Mouse (Mus musculus) heart, adult 2 months (tissue): ENCODE results near the gene Slc35e3. TPM values are rescaled to one million over a fixed set of nuclear protein-coding genes. Genes with fewer than 3 reads are reported as not detected.

Source experiments
- DNase-seq, 2 experiments: peaks; one replicate each; pipeline ENCODE4 v3.0.0; 2021
- H3K27ac ChIP-seq: fragments of 200-600 bp; 2 replicates; pipeline ENCODE4 v1.8.1; 2022
- H3K27me3 ChIP-seq: fragments of 200-500 bp; 2 replicates; pipeline ENCODE4 v1.6.1; 2012; ENCODE audit warnings: mild to moderate bottlenecking, low read length, inconsistent platforms, mixed read lengths; ENCODE audit not compliant: control insufficient read depth, insufficient read depth
- H3K36me3 ChIP-seq: fragments of 200-500 bp; 2 replicates; pipeline ENCODE4 v1.6.1; 2012; ENCODE audit warnings: low read length, inconsistent platforms; ENCODE audit not compliant: control insufficient read depth, insufficient read depth
- H3K4me1 ChIP-seq: fragments of 200-500 bp; 2 replicates; pipeline ENCODE4 v1.6.1; 2011; ENCODE audit warnings: low read length; ENCODE audit not compliant: control insufficient read depth, insufficient read depth
- H3K4me3 ChIP-seq: fragments of 200-600 bp; 2 replicates; pipeline ENCODE4 v1.8.1; 2022
- H3K79me2 ChIP-seq: fragments of 200-500 bp; replicated peaks from 2 replicates; pipeline ENCODE4 v1.6.1; 2012; ENCODE audit warnings: mild to moderate bottlenecking, inconsistent platforms, low read length, moderate library complexity, mixed read lengths; ENCODE audit not compliant: control insufficient read depth, insufficient read depth
- H3K9ac ChIP-seq: fragments of 200-500 bp; 2 replicates; pipeline ENCODE4 v1.6.1; 2012; ENCODE audit warnings: low read depth, mild to moderate bottlenecking, control low read depth, inconsistent platforms, low read length, mixed read lengths
- CTCF ChIP-seq: fragments of 200-600 bp; IDR thresholded peaks from 2 replicates; pipeline ENCODE4 v1.8.1; 2022; ENCODE audit warnings: antibody characterized with exemption, mild to moderate bottlenecking, moderate library complexity
- EP300 ChIP-seq: fragments of 200-500 bp; IDR thresholded peaks from 2 replicates; pipeline ENCODE4 v1.6.1; 2011; ENCODE audit warnings: low read depth, low read length, control low read depth; ENCODE audit not compliant: insufficient read depth
- POLR2A ChIP-seq: fragments of 200-500 bp; IDR thresholded peaks from 2 replicates; pipeline ENCODE4 v1.6.1; 2011; ENCODE audit warnings: mild to moderate bottlenecking, low read depth, low read length, control low read depth; ENCODE audit not compliant: insufficient read depth
- WGBS: fragments of 180-500 bp; shearing (Covaris S2); methylation state at CpG from one replicate; pipeline ENCODE4 v1.1.7; 2018; 5-methylcytosine and 5-hydroxymethylcytosine counted together
- intact Hi-C: fragments of 180-260 bp; cut with DNase I; formaldehyde crosslinking; loops from one replicate; pipeline ENCODE4 v1.15.1; 2025
- polyA plus RNA-seq: library from polyadenylated mRNA; depleted of rRNA; stranded (reverse); fragments of >200 nt; gene quantifications from 2 replicates; pipeline ENCODE4 v1.2.3, GENCODE M21; 2012
- total RNA-seq, 2 experiments: library from RNA; stranded (reverse); gene quantifications; 2 replicates each; pipeline ENCODE4 v1.2.3; 2021

Gene Slc35e3
- total and polyA plus RNA-seq, 3 experiments: 5.7 to 8.0 (median 7.4) TPM

DNA sequence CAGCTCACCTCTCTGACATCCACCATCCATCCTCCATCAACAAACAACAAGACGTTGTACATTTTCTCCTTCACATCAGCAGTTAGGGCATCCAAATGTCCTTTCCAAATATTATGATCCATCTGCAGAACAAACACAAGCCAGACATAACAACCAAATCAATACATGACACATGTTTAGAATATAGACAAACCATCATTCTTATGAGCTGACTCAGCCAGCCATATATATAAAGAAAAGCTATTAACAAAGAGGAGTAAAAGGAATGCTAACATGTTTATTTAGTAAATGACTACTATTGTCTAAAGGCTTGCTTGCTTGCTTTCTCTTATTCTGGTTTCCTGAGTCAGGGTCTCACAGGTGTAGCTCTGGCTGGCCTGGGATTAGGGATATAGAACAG lies 11.1 kb upstream of the Slc35e3 start:
- Histone ChIP-seq H3K36me3 (no peaks in the 10 kb centered on the region; the same call in 1 of the 2 replicates), H3K4me1 (no peaks in the 10 kb centered on the region), H3K79me2 (no peaks in the 10 kb centered on the region), H3K27me3 (no peaks in the 10 kb centered on the region), H3K9ac (no peak overlapping the region), H3K27ac (no peak overlapping the region), H3K4me3 (no peak overlapping the region)
- 90% methylated on average over 1 of the region's 1 CpGs for WGBS
- intact Hi-C loops: no loop called here
- TF ChIP-seq CTCF: no peak
- TF ChIP-seq POLR2A: no peak
- TF ChIP-seq EP300: no peak
- DNase-seq: no peak

DNA sequence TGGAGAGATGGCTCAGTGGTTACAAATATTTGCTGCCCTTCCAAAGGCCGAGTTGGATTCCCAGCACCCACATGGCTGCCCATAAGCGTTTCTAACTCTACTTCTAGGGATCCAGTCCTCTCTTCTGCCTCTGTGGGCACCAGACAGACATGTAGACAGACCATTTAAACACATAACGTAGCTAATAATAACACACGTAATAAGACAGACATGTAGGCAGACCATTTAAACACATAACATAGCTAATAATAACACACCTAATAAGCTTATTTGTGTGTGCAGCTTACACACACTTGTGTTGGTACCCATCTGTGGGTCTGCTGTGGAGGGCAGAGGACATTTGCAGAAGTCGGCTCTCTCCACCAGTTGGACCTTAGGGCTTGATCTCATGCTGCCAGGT lies 10.6 kb upstream of the Slc35e3 start:
- intact Hi-C loops: no loop called here
- no peak overlapping the region for H3K4me3 ChIP-seq
- no peaks in the 10 kb centered on the region; the same call in 1 of the 2 replicates for H3K36me3 ChIP-seq
- WGBS: 94% methylated on average over 5 of the region's 5 CpGs
- H3K4me1 ChIP-seq: no peaks in the 10 kb centered on the region
- no peak overlapping the region for H3K9ac ChIP-seq
- no peak overlapping the region for H3K27ac ChIP-seq
- H3K27me3 ChIP-seq: no peaks in the 10 kb centered on the region
- no peaks in the 10 kb centered on the region for H3K79me2 ChIP-seq
- no peak for DNase-seq
- TF ChIP-seq EP300: no peak
- no peak for TF ChIP-seq POLR2A
- TF ChIP-seq CTCF: no peak

DNA sequence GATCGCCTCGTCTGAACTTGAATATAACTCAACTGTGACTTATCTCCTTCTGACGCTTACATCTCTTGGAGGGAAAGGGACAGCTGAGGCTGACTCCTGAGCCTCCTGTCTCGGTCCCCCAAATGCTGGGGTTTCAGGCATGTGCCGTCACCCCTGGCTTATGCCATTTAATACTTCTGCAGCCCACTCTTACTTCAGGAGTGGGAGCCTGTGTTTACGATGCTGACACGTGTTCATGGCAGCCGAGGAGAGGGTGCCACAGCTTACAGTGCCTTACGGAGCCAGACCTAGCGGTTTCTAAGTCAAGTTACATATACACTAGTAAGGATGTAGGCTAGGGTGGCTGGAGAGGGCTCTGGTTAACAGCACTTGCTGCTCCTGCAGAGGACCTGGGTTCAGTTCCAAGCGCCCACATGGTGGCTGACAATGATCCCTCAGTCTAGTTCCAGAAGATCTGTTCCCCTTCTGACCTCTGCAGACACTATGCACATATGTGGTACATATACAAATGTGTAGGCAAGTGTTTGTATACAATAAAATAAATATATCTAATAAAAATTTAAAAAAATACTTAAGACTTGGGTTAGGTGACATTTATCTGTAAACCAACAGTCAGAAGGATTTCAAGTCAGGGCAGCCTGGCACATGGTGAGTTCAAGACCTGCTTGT lies 9.8 kb upstream of the Slc35e3 start:
- 90% methylated on average over 11 of the region's 11 CpGs for WGBS
- Histone ChIP-seq H3K79me2 (no peaks in the 10 kb centered on the region), H3K36me3 (no peaks in the 10 kb centered on the region; the same call in 1 of the 2 replicates), H3K27me3 (no peaks in the 10 kb centered on the region), H3K4me3 (no peak overlapping the region), H3K27ac (no peak overlapping the region), H3K9ac (no peak overlapping the region), H3K4me1 (no peaks in the 10 kb centered on the region)
- intact Hi-C loops: no loop called here
- DNase-seq: no peak
- TF ChIP-seq POLR2A (no peak), CTCF (no peak), EP300 (no peak)

GRCm38 (mm10) chr10:117755086-117755798 lies 9.1 kb upstream of the Slc35e3 start:
- Histone ChIP-seq H3K36me3 (no peaks in the 10 kb centered on the region; the same call in 1 of the 2 replicates), H3K9ac (no peak overlapping the region), H3K27me3 (no peaks in the 10 kb centered on the region), H3K4me1 (no peaks in the 10 kb centered on the region), H3K27ac (no peak overlapping the region), H3K4me3 (no peak overlapping the region), H3K79me2 (no peaks in the 10 kb centered on the region)
- no peak for TF ChIP-seq POLR2A
- TF ChIP-seq EP300: no peak
- TF ChIP-seq CTCF: no peak
- WGBS: 77% methylated on average over 13 of the region's 13 CpGs
- peak; percentile 30 to 36 for DNase-seq
- intact Hi-C loops: no loop called here

DNA sequence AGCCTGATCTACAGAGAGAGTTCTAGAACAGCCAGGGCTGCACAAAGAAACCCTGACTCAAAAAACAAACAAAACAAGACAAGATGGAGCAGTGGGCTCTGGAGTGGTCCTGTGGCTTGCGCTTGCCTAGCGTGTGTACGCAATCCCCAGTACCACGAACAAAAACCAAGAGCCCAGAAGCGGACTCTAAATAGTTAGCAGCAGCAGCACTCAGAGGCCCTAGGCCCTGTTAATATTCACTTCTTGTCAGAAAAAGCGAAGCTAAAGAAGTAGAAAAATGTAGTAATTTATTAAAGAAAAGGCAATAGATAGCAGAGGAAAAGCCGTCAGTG lies 8.4 kb upstream of the Slc35e3 start:
- no peaks in the 10 kb centered on the region for H3K4me1 ChIP-seq
- WGBS: 97% methylated on average over 7 of the region's 7 CpGs
- no peaks in the 10 kb centered on the region for H3K79me2 ChIP-seq
- intact Hi-C loops: no loop called here
- H3K36me3 ChIP-seq: no peaks in the 10 kb centered on the region; the same call in 1 of the 2 replicates
- no peak overlapping the region for H3K27ac ChIP-seq
- no peak overlapping the region for H3K9ac ChIP-seq
- TF ChIP-seq CTCF (no peak), EP300 (no peak), POLR2A (no peak)
- DNase-seq: no peak
- no peaks in the 10 kb centered on the region for H3K27me3 ChIP-seq
- H3K4me3 ChIP-seq: no peak overlapping the region
